Mouse (Mus musculus): ENCODE data around the gene Zdhhc1. TPM values are rescaled to one million over a fixed set of nuclear protein-coding genes. Genes with fewer than 3 reads are reported as not detected.

Zdhhc1 gene
- total and polyA plus RNA-seq, 3 experiments, result 4.9 to 11.5 TPM; not detected in 1

GRCm38 (mm10) chr8:105499787-105500186, 3.1 kb upstream of the Zdhhc1 start:
- H3K27ac ChIP-seq (ENCODE audit: control insufficient read depth, low read depth, low read length), result peak overlapping the region; percentile 16
- no peaks in the 10 kb centered on the region for H3K27me3 ChIP-seq (ENCODE audit: control insufficient read depth in 1 of 2, insufficient read depth in 2 of 2, low read length in 2 of 2)
- H3K4me3 ChIP-seq (ENCODE audit: control insufficient read depth in 1 of 2, insufficient read depth in 1 of 2, low read depth in 2 of 2, low read length in 2 of 2), result peak overlapping the region; percentile 59 to 89
- no peak; the same call in none of the 2 replicates for TF ChIP-seq ETS1 (IDR thresholded peaks at IDR 0.05; ENCODE audit: low read depth, low read length)
- peak; percentile 50 for TF ChIP-seq SIN3A (IDR thresholded peaks at IDR 0.05; ENCODE audit: low read length)
- TF ChIP-seq MAX (IDR thresholded peaks at IDR 0.05; ENCODE audit: low read length), result peak; percentile 69; the same call in 1 of the 2 replicates
- peak; percentile 54 for TF ChIP-seq ELF1 (IDR thresholded peaks at IDR 0.05; ENCODE audit: low read depth, low read length)
- no peak for TF ChIP-seq MEF2A (IDR thresholded peaks at IDR 0.05; ENCODE audit: extremely low read depth, insufficient replicate concordance, low read depth, low read length, poor library complexity, severe bottlenecking)
- TF ChIP-seq MAFK (IDR thresholded peaks at IDR 0.05; ENCODE audit: borderline replicate concordance, low read depth, low read length), result no peak
- TF ChIP-seq ZMIZ1 (IDR thresholded peaks at IDR 0.05; ENCODE audit: low read depth, low read length), result peak; percentile 65; the same call in 1 of the 2 replicates
- no peak for TF ChIP-seq TAL1 (IDR thresholded peaks at IDR 0.05; ENCODE audit: low read length)
- peak in 2 of 3 experiments; percentile 24 to 41; a peak in 4 of 6 replicates for TF ChIP-seq CTCF (IDR thresholded peaks at IDR 0.05 in 2 of 3, conservative IDR thresholded peaks at IDR 0.05 in 1 of 3; ENCODE audit: control insufficient read depth in 1 of 3, insufficient read depth in 1 of 3, low read depth in 2 of 3, low read length in 3 of 3, poor library complexity in 1 of 3, severe bottlenecking in 1 of 3)
- peak; percentile 8 to 27; a peak in 1 of 4 replicates for TF ChIP-seq EP300 (IDR thresholded peaks at IDR 0.05; ENCODE audit: low read depth in 1 of 2, low read length in 2 of 2)
- TF ChIP-seq MYC (IDR thresholded peaks at IDR 0.05; ENCODE audit: low read depth, low read length), result peak; percentile 73
- TF ChIP-seq TCF12 (IDR thresholded peaks at IDR 0.05; ENCODE audit: low read depth, low read length), result 0 out of 2 replicates have a peak, but pooled peaks have one; percentile 26
- peak; percentile 46 for TF ChIP-seq ZNF384 (IDR thresholded peaks at IDR 0.05; ENCODE audit: low read depth, low read length)
- TF ChIP-seq TBP (IDR thresholded peaks at IDR 0.05; ENCODE audit: low read depth, low read length), result peak; percentile 64
- peak; percentile 63 to 65 for TF ChIP-seq POLR2A (IDR thresholded peaks at IDR 0.05; ENCODE audit: control insufficient read depth in 1 of 2, insufficient read depth in 1 of 2, low read depth in 1 of 2, low read length in 2 of 2, poor library complexity in 1 of 2)
- 0 out of 2 replicates have a peak, but pooled peaks have one; percentile 58 for TF ChIP-seq MXI1 (IDR thresholded peaks at IDR 0.05; ENCODE audit: low read depth, low read length)
- peak; percentile 64; the same call in 1 of the 2 replicates for TF ChIP-seq NELFE (IDR thresholded peaks at IDR 0.05; ENCODE audit: low read depth, low read length)
- TF ChIP-seq BHLHE40 (IDR thresholded peaks at IDR 0.05; ENCODE audit: borderline replicate concordance, low read depth, low read length), result 0 out of 2 replicates have a peak, but pooled peaks have one; percentile 8
- no peak for TF ChIP-seq CHD2 (IDR thresholded peaks at IDR 0.05; ENCODE audit: low read length)
- peak; percentile 42; the same call in 1 of the 2 replicates for TF ChIP-seq JUND (IDR thresholded peaks at IDR 0.05; ENCODE audit: low read depth, low read length)
- peak; percentile 60 for TF ChIP-seq HCFC1 (IDR thresholded peaks at IDR 0.05; ENCODE audit: low read depth, low read length)
- 0 out of 2 replicates have a peak, but pooled peaks have one; percentile 58 for TF ChIP-seq ZKSCAN1 (IDR thresholded peaks at IDR 0.05; ENCODE audit: low read depth, low read length)
- DNase-seq (ENCODE audit: low read depth, low spot score), result peak; percentile 76
- peaks cover 4% of the 10 kb centered on the region for H3K79me2 ChIP-seq (ENCODE audit: control insufficient read depth, insufficient read depth, low read length, poor library complexity)
- H3K36me3 ChIP-seq (ENCODE audit: control insufficient read depth in 1 of 2, insufficient read depth in 2 of 2, low read length in 2 of 2), result peaks cover 0 to 12% of the 10 kb centered on the region in 2 experiments; a peak in 2 of 4 replicates
- peaks cover 4 to 14% of the 10 kb centered on the region in 2 experiments; a peak in 3 of 4 replicates for H3K4me1 ChIP-seq (ENCODE audit: control insufficient read depth in 1 of 2, insufficient read depth in 2 of 2, low read length in 2 of 2)
- H3K9ac ChIP-seq (ENCODE audit: control insufficient read depth, low read depth, low read length, poor library complexity, severe bottlenecking), result peak overlapping the region; percentile 57
- no peaks in the 10 kb centered on the region for H3K9me3 ChIP-seq (replicated peaks; ENCODE audit: insufficient read depth, low read length)

Measured in MEL (cell line).